ENCODE assay signal across 27 mouse cellular contexts in the genomic region with DNA sequence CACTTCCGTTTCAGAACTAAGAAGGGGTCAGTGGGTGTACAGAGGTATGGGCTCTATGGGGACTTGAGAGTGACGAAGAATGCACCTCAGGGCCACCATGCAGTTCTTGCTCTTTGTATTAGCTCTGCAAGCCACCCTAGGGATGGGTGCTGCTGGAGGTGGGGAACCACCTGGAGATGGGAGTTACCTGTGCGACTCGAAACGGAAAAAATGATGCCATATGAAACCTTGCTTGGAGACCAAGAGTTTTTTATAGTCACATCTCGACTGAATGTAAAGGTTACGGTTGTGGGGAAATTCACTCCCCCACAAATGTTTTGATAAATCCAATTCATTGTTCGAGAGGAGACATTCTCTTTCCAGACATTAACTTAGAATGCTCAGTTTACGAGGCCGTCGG.
A peak's percentile ranks its signal among the peaks of the same experiment; 100 is the strongest.
DNase-seq lines count a peak whose midpoint lies in the region; ATAC-seq and TF ChIP-seq lines count a peak whose summit lies in the region.
"Had no signal": no experiment of that assay in that cellular context is flagged by ENCODE, and none has a peak within 500 bp of the region (broad histone marks: within the 10 kb centered on the region; RNA-seq: fewer than 3 reads in every experiment).

No protein-coding gene starts in this region.

- H3K36me3 ChIP-seq in midbrain, embryonic 11.5 days (ENCODE audit: control insufficient read depth, insufficient read depth, low read length) = no peaks in the 10 kb centered on the region; the same call in 1 of the 2 replicates
- H3K36me3 ChIP-seq in midbrain, embryonic 13.5 days = peaks cover 54% of the 10 kb centered on the region
- H3K36me3 ChIP-seq in CH12.LX (replicated peaks in 1 of 2; ENCODE audit: control insufficient read depth in 1 of 2, insufficient read depth in 1 of 2, low read length in 1 of 2) = peaks cover 0 to 26% of the 10 kb centered on the region in 2 experiments
- H3K36me3 ChIP-seq in limb, embryonic 10.5 days = peaks cover 74% of the 10 kb centered on the region

- ATAC-seq in midbrain, embryonic 11.5 days (ENCODE audit: low FRiP score) = no peak
- no peak for ATAC-seq in midbrain, embryonic 13.5 days
- peak; percentile 56 for ATAC-seq in inflammation-experienced regulatory T-cells, adult 6 months
- ATAC-seq: forebrain, embryonic 14.5 days; forebrain, postnatal 0 days; hindbrain, embryonic 16.5 days; intestine, postnatal 0 days had no signal

- no peak overlapping the region for H3K27ac ChIP-seq in midbrain, embryonic 11.5 days (ENCODE audit: low read depth, low read length)
- H3K27ac ChIP-seq in midbrain, embryonic 13.5 days = no peak overlapping the region
- no peak overlapping the region for H3K27ac ChIP-seq in CH12.LX (ENCODE audit: insufficient read depth, low read depth)
- no peak overlapping the region for H3K27ac ChIP-seq in limb, embryonic 10.5 days
- H3K27ac ChIP-seq: embryonic facial prominence, embryonic 12.5 days; embryonic facial prominence, embryonic 15.5 days; heart, embryonic 15.5 days; hindbrain, embryonic 10.5 days; hindbrain, embryonic 13.5 days had no signal

- H3K9ac ChIP-seq in midbrain, embryonic 11.5 days (ENCODE audit: low read length) = no peak overlapping the region
- no peak overlapping the region for H3K9ac ChIP-seq in midbrain, embryonic 13.5 days (replicated peaks)
- no peak overlapping the region for H3K9ac ChIP-seq in CH12.LX (ENCODE audit: insufficient read depth, low read depth)
- H3K9ac ChIP-seq: embryonic facial prominence, embryonic 12.5 days; embryonic facial prominence, embryonic 15.5 days; forebrain, postnatal 0 days; heart, embryonic 12.5 days; heart, embryonic 15.5 days; hindbrain, embryonic 13.5 days had no signal

- dilution Hi-C loops in CH12.LX (cut with MboI; ENCODE audit: extremely low pct_ligation_motif_present, extremely low pct_unique_long_range_greater_than_20kb, low sequenced_read_pairs) = no loop called here

- no peaks in the 10 kb centered on the region for H3K27me3 ChIP-seq in midbrain, embryonic 11.5 days (ENCODE audit: control insufficient read depth, insufficient read depth, low read length)
- no peaks in the 10 kb centered on the region for H3K27me3 ChIP-seq in midbrain, embryonic 13.5 days
- H3K27me3 ChIP-seq in CH12.LX (replicated peaks) = no peaks in the 10 kb centered on the region
- H3K27me3 ChIP-seq in limb, embryonic 10.5 days (ENCODE audit: low read depth, poor library complexity, severe bottlenecking) = no peaks in the 10 kb centered on the region
- H3K27me3 ChIP-seq: embryonic facial prominence, embryonic 12.5 days; embryonic facial prominence, embryonic 15.5 days; heart, embryonic 12.5 days; heart, embryonic 15.5 days; hindbrain, embryonic 13.5 days had no signal

- in situ Hi-C loops in CH12.LX (cut with MboI; ENCODE audit: low pct_ligation_motif_present, low pct_unique_long_range_greater_than_20kb, low sequenced_read_pairs) = no loop called here

- DNase-seq in midbrain, embryonic 11.5 days (ENCODE audit: low spot score, missing footprints) = peak; percentile 49
- peak; percentile 33 for DNase-seq in CH12.LX (ENCODE audit: extremely low read depth)
- no peak for DNase-seq in adrenal gland, postnatal 4 days (ENCODE audit: low spot score in 2 of 2)
- DNase-seq in limb, embryonic 10.5 days (ENCODE audit: low spot score) = no peak
- DNase-seq: adrenal gland, postnatal 10 days; adrenal gland, postnatal 36 days; B cell, adult 2 months; cerebellum, adult 11 months; cerebellum, adult 2 months; cerebellum, adult 9-11 months; cerebellum, postnatal 25 days; forebrain, postnatal 0 days; gastrocnemius, postnatal 25 days; heart, adult 18-20 months; heart, postnatal 10 days; heart, postnatal 36 days had no signal

- no peaks in the 10 kb centered on the region for H3K4me1 ChIP-seq in midbrain, embryonic 11.5 days (ENCODE audit: control insufficient read depth, insufficient read depth, low read length)
- no peaks in the 10 kb centered on the region for H3K4me1 ChIP-seq in midbrain, embryonic 13.5 days (replicated peaks)
- H3K4me1 ChIP-seq in CH12.LX (ENCODE audit: control insufficient read depth in 1 of 2, insufficient read depth in 2 of 2) = peaks cover 0 to 15% of the 10 kb centered on the region in 2 experiments; a peak in 2 of 4 replicates
- peaks cover 10% of the 10 kb centered on the region; the same call in 1 of the 2 replicates for H3K4me1 ChIP-seq in limb, embryonic 10.5 days
- H3K4me1 ChIP-seq: embryonic facial prominence, embryonic 12.5 days; embryonic facial prominence, embryonic 15.5 days; heart, embryonic 12.5 days; heart, embryonic 15.5 days; hindbrain, embryonic 10.5 days; hindbrain, embryonic 13.5 days had no signal

- H3K4me3 ChIP-seq in midbrain, embryonic 11.5 days (ENCODE audit: low read depth, low read length) = no peak overlapping the region
- no peak overlapping the region for H3K4me3 ChIP-seq in midbrain, embryonic 13.5 days (replicated peaks)
- H3K4me3 ChIP-seq in CH12.LX (replicated peaks in 1 of 3; ENCODE audit: low read depth in 2 of 3, low read length in 2 of 3, poor library complexity in 1 of 3) = no peak overlapping the region
- H3K4me3 ChIP-seq in limb, embryonic 10.5 days = no peak overlapping the region
- H3K4me3 ChIP-seq: embryonic facial prominence, embryonic 12.5 days; embryonic facial prominence, embryonic 15.5 days; heart, embryonic 12.5 days; heart, embryonic 15.5 days; hindbrain, embryonic 10.5 days; hindbrain, embryonic 13.5 days had no signal

- TF ChIP-seq POLR2A in CH12.LX (IDR thresholded peaks at IDR 0.05; ENCODE audit: low read depth, low read length) = no peak

- peak; percentile 44; the same call in 1 of the 2 replicates for TF ChIP-seq EP300 in CH12.LX (IDR thresholded peaks at IDR 0.05; ENCODE audit: low read length)

- WGBS in midbrain, embryonic 11.5 days = 91% methylated on average over 11 of the region's 11 CpGs
- 97% methylated on average over 11 of the region's 11 CpGs for WGBS in midbrain, embryonic 13.5 days
- WGBS in limb, embryonic 10.5 days = 91% methylated on average over 11 of the region's 11 CpGs

- H3K9me3 ChIP-seq in midbrain, embryonic 11.5 days (ENCODE audit: control insufficient read depth, low read length) = no peaks in the 10 kb centered on the region
- no peaks in the 10 kb centered on the region; the same call in 1 of the 2 replicates for H3K9me3 ChIP-seq in midbrain, embryonic 13.5 days
- H3K9me3 ChIP-seq in CH12.LX (replicated peaks; ENCODE audit: low read length) = peaks cover 5% of the 10 kb centered on the region
- no peaks in the 10 kb centered on the region for H3K9me3 ChIP-seq in limb, embryonic 10.5 days (replicated peaks)
- H3K9me3 ChIP-seq: embryonic facial prominence, embryonic 15.5 days; heart, embryonic 15.5 days had no signal

- H3K4me2 ChIP-seq in midbrain, embryonic 11.5 days = no peak overlapping the region
- H3K4me2 ChIP-seq in midbrain, embryonic 13.5 days (replicated peaks) = no peak overlapping the region
- H3K4me2 ChIP-seq in CH12.LX (ENCODE audit: insufficient read depth, low read depth, poor library complexity, severe bottlenecking) = no peak overlapping the region
- H3K4me2 ChIP-seq: embryonic facial prominence, embryonic 12.5 days; embryonic facial prominence, embryonic 15.5 days; heart, embryonic 12.5 days; heart, embryonic 15.5 days; hindbrain, embryonic 13.5 days had no signal

- TF ChIP-seq CTCF in CH12.LX (conservative IDR thresholded peaks at IDR 0.05 in 1 of 2, IDR thresholded peaks at IDR 0.05 in 1 of 2; ENCODE audit: low read depth in 2 of 2, low read length in 2 of 2) = no peak

- no peaks in the 10 kb centered on the region for H3K79me2 ChIP-seq in CH12.LX (replicated peaks; ENCODE audit: control insufficient read depth, extremely low read depth, insufficient read depth, poor library complexity, severe bottlenecking)

- no peak for TF ChIP-seq RAD21 in CH12.LX (IDR thresholded peaks at IDR 0.05; ENCODE audit: low read depth, low read length)

TF ChIP-seq in CH12.LX, 34 proteins besides CTCF, POLR2A, EP300 and RAD21:
- TF ChIP-seq MEF2A (IDR thresholded peaks at IDR 0.05; ENCODE audit: borderline replicate concordance, low read depth, low read length) = no peak
- peak; percentile 38; the same call in 1 of the 2 replicates for TF ChIP-seq JUN (IDR thresholded peaks at IDR 0.05; ENCODE audit: insufficient read depth, low read depth, low read length)
- TF ChIP-seq JUND (conservative IDR thresholded peaks at IDR 0.05; ENCODE audit: low read depth, low read length) = 0 out of 2 replicates have a peak, but pooled peaks have one; percentile 31
TF ChIP-seq in CH12.LX: peak in this region for 2.

Comparison
In these comparisons a context has a peak if more than half of its experiments do, and no peak if none do; other contexts are left out.
1. DNase-seq: peak in midbrain, embryonic 11.5 days (single experiment) and CH12.LX (single experiment); none in adrenal gland, postnatal 4 days (0 of 2) and limb, embryonic 10.5 days (single experiment).